Mouse (Mus musculus) thymus, adult 2 months (tissue): ENCODE results near the gene Plekhh1. TPM values are rescaled to one million over a fixed set of nuclear protein-coding genes. Genes with fewer than 3 reads are reported as not detected.

ENCODE experiments used
- DNase-seq: peaks from one replicate; pipeline ENCODE4 v3.0.0; 2021
- H3K27ac ChIP-seq: fragments of 200-500 bp; 2 replicates; pipeline ENCODE4 v1.5.1; 2012; ENCODE audit warnings: low read length, control low read depth; ENCODE audit not compliant: control insufficient read depth, insufficient read depth
- H3K27me3 ChIP-seq: fragments of 200-500 bp; 2 replicates; pipeline ENCODE4 v1.6.1; 2012; ENCODE audit warnings: mild to moderate bottlenecking, low read length, moderate library complexity, mixed read lengths; ENCODE audit not compliant: control insufficient read depth, insufficient read depth
- H3K36me3 ChIP-seq: fragments of 200-500 bp; 2 replicates; pipeline ENCODE4 v1.6.1; 2012; ENCODE audit warnings: mild to moderate bottlenecking, low read length, moderate library complexity; ENCODE audit not compliant: control insufficient read depth, insufficient read depth
- H3K4me1 ChIP-seq: fragments of 200-500 bp; replicated peaks from 2 replicates; pipeline ENCODE4 v1.6.1; 2012; ENCODE audit warnings: low read length; ENCODE audit not compliant: control insufficient read depth, insufficient read depth
- H3K4me3 ChIP-seq: fragments of 200-500 bp; 2 replicates; pipeline ENCODE4 v1.5.1; 2012; ENCODE audit warnings: mild to moderate bottlenecking, low read length, control low read depth, moderate library complexity; ENCODE audit not compliant: control insufficient read depth, insufficient read depth
- CTCF ChIP-seq: fragments of 200-500 bp; IDR thresholded peaks from 2 replicates; pipeline ENCODE4 v1.5.1; 2012; ENCODE audit warnings: mild to moderate bottlenecking, control low read depth, low read length, moderate library complexity, borderline replicate concordance; ENCODE audit not compliant: control insufficient read depth, poor library complexity, insufficient read depth; ENCODE audit errors: extremely low read depth
- POLR2A ChIP-seq: fragments of 200-500 bp; IDR thresholded peaks from 2 replicates; pipeline ENCODE4 v1.6.1; 2012; ENCODE audit warnings: mild to moderate bottlenecking, low read length, control low read depth, moderate library complexity; ENCODE audit not compliant: control insufficient read depth, poor library complexity, insufficient read depth; ENCODE audit errors: extremely low read depth
- WGBS: fragments of 180-500 bp; shearing (Covaris S2); methylation state at CpG from one replicate; pipeline ENCODE4 v1.1.7; 2018; 5-methylcytosine and 5-hydroxymethylcytosine counted together
- polyA plus RNA-seq: library from polyadenylated mRNA; depleted of rRNA; stranded (reverse); fragments of >200 nt; gene quantifications from 2 replicates; pipeline ENCODE4 v1.2.3, GENCODE M21; 2012

The Plekhh1 gene
- polyA plus RNA-seq, 1 experiment: 0.96 TPM

DNA sequence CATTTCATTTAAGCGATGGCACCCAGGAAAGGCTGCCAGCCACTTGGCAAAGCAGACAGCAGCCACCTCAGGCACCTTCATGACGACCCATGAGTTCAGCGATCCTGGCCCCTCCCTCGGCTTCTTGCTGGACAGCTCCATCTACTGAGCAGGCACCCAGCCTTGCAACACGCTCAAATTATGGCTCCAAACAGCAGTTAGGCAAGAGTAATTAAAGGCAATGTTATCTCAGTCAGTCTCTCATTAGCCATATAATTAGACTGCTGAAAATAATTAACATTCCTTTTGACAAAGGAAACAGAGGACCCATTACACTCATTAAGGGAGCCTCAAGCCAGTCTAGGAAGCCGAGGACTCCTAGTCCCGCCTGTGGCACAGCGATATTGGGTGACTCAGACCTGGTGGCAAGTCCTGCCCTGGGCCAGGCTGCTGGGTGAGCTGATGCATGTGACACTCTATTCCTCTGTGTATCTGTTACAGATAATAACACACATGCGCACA, 41.3 kb upstream of the Plekhh1 start:
- H3K36me3 ChIP-seq: no peaks in the 10 kb centered on the region
- no peak for DNase-seq
- WGBS: 88% methylated on average over 9 of the region's 9 CpGs
- no peak overlapping the region for H3K4me3 ChIP-seq
- 0 out of 2 replicates have a peak, but pooled peaks cover 3% of the 10 kb centered on the region for H3K4me1 ChIP-seq
- no peak for TF ChIP-seq CTCF
- TF ChIP-seq POLR2A: no peak
- no peaks in the 10 kb centered on the region for H3K27me3 ChIP-seq
- no peak overlapping the region for H3K27ac ChIP-seq

DNA sequence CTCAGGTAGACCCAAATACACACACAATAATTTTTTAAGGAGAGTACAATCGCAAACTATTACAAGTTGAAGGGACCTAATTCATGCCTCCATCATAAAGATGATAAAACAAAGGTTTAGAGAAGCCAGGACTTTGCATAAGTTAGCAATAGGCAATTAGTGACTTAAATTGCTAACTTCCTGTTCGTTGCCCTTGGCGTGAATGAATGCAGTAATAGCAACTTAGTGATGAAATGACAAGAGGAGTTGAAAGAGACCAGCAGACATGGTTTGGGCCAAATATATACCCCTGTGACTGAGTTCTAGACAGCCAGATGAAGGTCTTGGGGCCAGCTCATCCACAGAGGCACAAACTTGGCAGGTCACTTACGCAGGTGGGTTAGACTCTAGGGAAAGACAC, 32.7 kb upstream of the Plekhh1 start:
- no peak for DNase-seq
- 96% methylated on average over 4 of the region's 4 CpGs for WGBS
- peaks cover 6% of the 10 kb centered on the region; the same call in 1 of the 2 replicates for H3K4me1 ChIP-seq
- H3K4me3 ChIP-seq: no peak overlapping the region
- H3K27ac ChIP-seq: no peak overlapping the region
- H3K36me3 ChIP-seq: no peaks in the 10 kb centered on the region
- H3K27me3 ChIP-seq: no peaks in the 10 kb centered on the region
- TF ChIP-seq POLR2A (no peak), CTCF (no peak)

GRCm38 (mm10) chr12:78996711-78997110, 32.3 kb upstream of the Plekhh1 start:
- Histone ChIP-seq H3K4me1 (peaks cover 6% of the 10 kb centered on the region; the same call in 1 of the 2 replicates), H3K27me3 (no peaks in the 10 kb centered on the region), H3K36me3 (no peaks in the 10 kb centered on the region), H3K4me3 (no peak overlapping the region), H3K27ac (no peak overlapping the region)
- TF ChIP-seq CTCF: no peak
- no peak for TF ChIP-seq POLR2A
- WGBS: 63% methylated on average over 6 of the region's 7 CpGs
- no peak for DNase-seq

- 58% methylated on average over 5 of the region's 5 CpGs for WGBS
- Histone ChIP-seq H3K4me1 (peaks cover 10% of the 10 kb centered on the region), H3K36me3 (no peaks in the 10 kb centered on the region), H3K4me3 (no peak overlapping the region), H3K27ac (no peak overlapping the region), H3K27me3 (no peaks in the 10 kb centered on the region; the same call in 1 of the 2 replicates)
- TF ChIP-seq POLR2A: no peak
- no peak for TF ChIP-seq CTCF
- DNase-seq: no peak
Observed at GRCm38 (mm10) chr12:79002406-79002805, 26.6 kb upstream of the Plekhh1 start.

DNA sequence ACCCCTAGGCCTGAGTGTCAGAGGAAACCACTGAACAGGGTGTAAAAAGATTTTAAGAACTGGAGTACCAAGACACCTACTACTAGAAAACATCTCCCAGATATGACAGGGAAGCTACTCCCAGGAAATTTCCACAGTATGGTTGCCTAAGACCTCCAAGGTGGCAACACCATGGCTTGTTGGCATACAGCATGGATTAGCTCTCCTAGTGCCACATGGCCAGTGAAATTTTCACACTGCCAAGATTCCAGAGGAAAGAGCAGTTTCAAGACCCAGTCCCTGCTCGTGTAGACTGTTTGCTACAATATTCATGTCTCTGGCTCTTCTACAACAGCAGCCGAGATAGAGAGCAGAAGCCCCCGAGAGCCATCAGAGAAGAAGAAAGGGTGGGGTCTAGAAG, 26.0 kb upstream of the Plekhh1 start:
- H3K36me3 ChIP-seq: no peaks in the 10 kb centered on the region
- no peaks in the 10 kb centered on the region; the same call in 1 of the 2 replicates for H3K27me3 ChIP-seq
- H3K4me3 ChIP-seq: no peak overlapping the region
- peaks cover 11% of the 10 kb centered on the region for H3K4me1 ChIP-seq
- DNase-seq: no peak
- H3K27ac ChIP-seq: no peak overlapping the region
- TF ChIP-seq POLR2A (no peak), CTCF (no peak)
- 94% methylated on average over 3 of the region's 3 CpGs for WGBS

DNA sequence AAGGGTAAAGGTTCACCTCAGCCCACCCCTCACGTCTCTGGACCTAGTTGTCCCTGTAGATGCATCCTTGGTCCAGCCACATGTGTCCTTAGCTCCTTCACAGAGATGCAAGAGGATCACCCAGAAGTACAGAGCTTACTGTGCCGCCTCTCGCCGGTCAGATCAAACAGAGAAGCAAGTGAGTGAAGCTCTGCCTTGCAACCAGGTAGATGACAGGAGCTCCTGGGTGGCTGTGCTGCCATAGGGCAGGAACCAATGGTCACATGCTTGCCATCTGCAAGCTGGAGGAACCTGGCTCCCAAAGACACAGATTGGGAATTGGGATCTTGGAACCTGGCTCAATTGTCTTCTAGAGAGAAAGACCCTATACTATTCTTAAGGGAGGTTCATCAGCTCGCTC, 23.5 kb upstream of the Plekhh1 start:
- no peak for DNase-seq
- no peak for TF ChIP-seq CTCF
- TF ChIP-seq POLR2A: no peak
- no peak overlapping the region for H3K27ac ChIP-seq
- no peaks in the 10 kb centered on the region; the same call in 1 of the 2 replicates for H3K27me3 ChIP-seq
- no peaks in the 10 kb centered on the region for H3K36me3 ChIP-seq
- 94% methylated on average over 5 of the region's 5 CpGs for WGBS
- no peak overlapping the region for H3K4me3 ChIP-seq
- peaks cover 11% of the 10 kb centered on the region for H3K4me1 ChIP-seq

DNA sequence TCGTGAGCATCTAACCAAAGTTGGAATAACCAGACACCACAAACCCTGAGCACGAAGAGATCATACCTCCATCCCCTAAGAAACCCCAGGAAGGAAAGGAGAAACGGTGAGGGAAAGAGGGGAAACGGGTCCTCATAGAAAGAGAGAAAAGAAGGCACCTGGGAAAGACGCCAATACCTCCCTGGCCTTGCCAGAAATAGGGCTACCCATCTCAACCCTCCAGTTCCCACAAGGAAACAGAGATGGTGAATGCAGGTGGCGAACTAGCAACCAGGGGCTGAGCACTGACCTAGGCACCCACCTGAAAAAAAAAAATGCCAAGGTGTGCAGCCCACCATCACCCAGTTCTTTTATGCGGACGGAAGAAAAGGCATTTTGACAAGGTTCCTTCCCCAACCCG, 22.9 kb upstream of the Plekhh1 start:
- DNase-seq: no peak
- H3K27ac ChIP-seq: no peak overlapping the region
- H3K27me3 ChIP-seq: no peaks in the 10 kb centered on the region; the same call in 1 of the 2 replicates
- H3K4me3 ChIP-seq: peak overlapping the region; percentile 99
- 33% methylated on average over 9 of the region's 9 CpGs for whole genome bisulfite sequencing
- TF ChIP-seq CTCF (no peak), POLR2A (no peak)
- peaks cover 11% of the 10 kb centered on the region for H3K4me1 ChIP-seq
- no peaks in the 10 kb centered on the region for H3K36me3 ChIP-seq
